12 mouse cellular contexts compared by ENCODE assay signal in genomic region chr13:20454357-20454756, GRCm38 (mm10).
DNase-seq lines count a peak whose midpoint lies in the region; ATAC-seq and TF ChIP-seq lines count a peak whose summit lies in the region.
"Had no signal": no experiment of that assay in that cellular context is flagged by ENCODE, and none has a peak within 500 bp of the region (broad histone marks: within the 10 kb centered on the region; RNA-seq: fewer than 3 reads in every experiment).

No protein-coding gene starts in this region.

- no peak overlapping the region for H3K4me2 ChIP-seq in kidney, postnatal 0 days (ENCODE audit: low read length)
- no peak overlapping the region; the same call in 1 of the 2 replicates for H3K4me2 ChIP-seq in forebrain, embryonic 13.5 days
- no peak overlapping the region for H3K4me2 ChIP-seq in hindbrain, postnatal 0 days (ENCODE audit: low read depth, low read length)
- no peak overlapping the region for H3K4me2 ChIP-seq in neural tube, embryonic 14.5 days (ENCODE audit: low read depth, low read length)
- H3K4me2 ChIP-seq: lung, embryonic 14.5 days had no signal

- H3K36me3 ChIP-seq in kidney, postnatal 0 days (ENCODE audit: insufficient read depth, low read length) = no peaks in the 10 kb centered on the region
- no peaks in the 10 kb centered on the region for H3K36me3 ChIP-seq in forebrain, embryonic 13.5 days (ENCODE audit: poor library complexity, severe bottlenecking)
- no peaks in the 10 kb centered on the region for H3K36me3 ChIP-seq in hindbrain, postnatal 0 days (ENCODE audit: insufficient read depth, low read length)
- H3K36me3 ChIP-seq in neural tube, embryonic 14.5 days (ENCODE audit: control insufficient read depth, insufficient read depth, low read length) = no peaks in the 10 kb centered on the region

- no peak for TF ChIP-seq CTCF in kidney, postnatal 0 days (IDR thresholded peaks at IDR 0.05; ENCODE audit: low read depth)
- TF ChIP-seq CTCF in hindbrain, postnatal 0 days (IDR thresholded peaks at IDR 0.05; ENCODE audit: low read depth) = no peak
- TF ChIP-seq CTCF in lung, adult 2 months (IDR thresholded peaks at IDR 0.05; ENCODE audit: insufficient read depth, low read length) = no peak

- no peak overlapping the region for H3K27ac ChIP-seq in kidney, postnatal 0 days
- H3K27ac ChIP-seq in forebrain, embryonic 13.5 days = peak overlapping the region; percentile 57
- H3K27ac ChIP-seq in hindbrain, postnatal 0 days = peak overlapping the region; percentile 56
- peak overlapping the region; percentile 58; the same call in 1 of the 2 replicates for H3K27ac ChIP-seq in neural tube, embryonic 14.5 days (ENCODE audit: low read depth, low read length)

- H3K4me1 ChIP-seq in kidney, postnatal 0 days (replicated peaks; ENCODE audit: insufficient read depth, low read length) = no peaks in the 10 kb centered on the region
- peaks cover 48% of the 10 kb centered on the region for H3K4me1 ChIP-seq in forebrain, embryonic 13.5 days
- peaks cover 12% of the 10 kb centered on the region for H3K4me1 ChIP-seq in hindbrain, postnatal 0 days (ENCODE audit: insufficient read depth, low read length)
- 0 out of 2 replicates have a peak, but pooled peaks cover 5% of the 10 kb centered on the region for H3K4me1 ChIP-seq in neural tube, embryonic 14.5 days (ENCODE audit: control insufficient read depth, insufficient read depth, low read length)
- H3K4me1 ChIP-seq in lung, adult 2 months (ENCODE audit: control insufficient read depth, insufficient read depth, low read length) = no peaks in the 10 kb centered on the region

- no peak overlapping the region for H3K4me3 ChIP-seq in kidney, postnatal 0 days (replicated peaks; ENCODE audit: low read depth, low read length)
- H3K4me3 ChIP-seq in forebrain, embryonic 13.5 days = no peak overlapping the region
- no peak overlapping the region for H3K4me3 ChIP-seq in hindbrain, postnatal 0 days (ENCODE audit: low read length)
- H3K4me3 ChIP-seq in neural tube, embryonic 14.5 days (ENCODE audit: low read depth, low read length) = no peak overlapping the region
- no peak overlapping the region for H3K4me3 ChIP-seq in lung, adult 2 months (replicated peaks; ENCODE audit: extremely low read depth, low read depth, low read length)

- no peaks in the 10 kb centered on the region for H3K27me3 ChIP-seq in kidney, postnatal 0 days (ENCODE audit: insufficient read depth, low read length)
- H3K27me3 ChIP-seq in forebrain, embryonic 13.5 days = no peaks in the 10 kb centered on the region
- no peaks in the 10 kb centered on the region for H3K27me3 ChIP-seq in hindbrain, postnatal 0 days (ENCODE audit: insufficient read depth, low read length)
- H3K27me3 ChIP-seq in neural tube, embryonic 14.5 days (ENCODE audit: control insufficient read depth, insufficient read depth, low read length) = no peaks in the 10 kb centered on the region

- WGBS in kidney, postnatal 0 days = 72% methylated on average over 1 of the region's 1 CpGs
- 16% methylated on average over 1 of the region's 1 CpGs for WGBS in forebrain, embryonic 13.5 days
- WGBS in hindbrain, postnatal 0 days = 32% methylated on average over 1 of the region's 1 CpGs
- WGBS in neural tube, embryonic 14.5 days = 23% methylated on average over 1 of the region's 1 CpGs
- 79% methylated on average over 1 of the region's 1 CpGs for WGBS in lung, adult 2 months

- H3K9ac ChIP-seq in kidney, postnatal 0 days (ENCODE audit: low read depth, low read length) = no peak overlapping the region
- H3K9ac ChIP-seq in forebrain, embryonic 13.5 days = no peak overlapping the region
- H3K9ac ChIP-seq in hindbrain, postnatal 0 days (replicated peaks; ENCODE audit: low read length) = no peak overlapping the region
- H3K9ac ChIP-seq in neural tube, embryonic 14.5 days (replicated peaks; ENCODE audit: low read depth, low read length) = no peak overlapping the region
- H3K9ac ChIP-seq: lung, embryonic 14.5 days had no signal

- ATAC-seq in kidney, postnatal 0 days (replicated peaks; ENCODE audit: low FRiP score, low read depth) = no peak
- ATAC-seq in forebrain, embryonic 13.5 days = peak; percentile 89
- ATAC-seq in hindbrain, postnatal 0 days = peak; percentile 74
- peak; percentile 90 for ATAC-seq in neural tube, embryonic 14.5 days (ENCODE audit: low read depth)

- no peaks in the 10 kb centered on the region for H3K9me3 ChIP-seq in kidney, postnatal 0 days (replicated peaks; ENCODE audit: low read length)
- H3K9me3 ChIP-seq in forebrain, embryonic 13.5 days (replicated peaks) = no peaks in the 10 kb centered on the region
- no peaks in the 10 kb centered on the region for H3K9me3 ChIP-seq in hindbrain, postnatal 0 days (ENCODE audit: low read length)
- H3K9me3 ChIP-seq in neural tube, embryonic 14.5 days (ENCODE audit: control insufficient read depth, low read length) = no peaks in the 10 kb centered on the region

- peak; percentile 20 for DNase-seq in kidney, postnatal 0 days (ENCODE audit: low spot score)
- no peak for DNase-seq in kidney, postnatal 4 days
- DNase-seq in hindbrain, postnatal 0 days (ENCODE audit: low spot score) = peak; percentile 64
- no peak for DNase-seq in lung, adult 2 months
- DNase-seq in gastrocnemius, postnatal 10 days = no peak
- DNase-seq in B cell, adult 2 months = no peak
- DNase-seq: cerebellum, adult 18-20 months; heart, adult 18-20 months; lung, embryonic 14.5 days; right cerebral cortex, postnatal 25 days had no signal

- no peak for TF ChIP-seq POLR2A in lung, adult 2 months (IDR thresholded peaks at IDR 0.05; ENCODE audit: borderline replicate concordance, extremely low read depth, low read depth, low read length)

Comparison
In these comparisons a context has a peak if more than half of its experiments do, and no peak if none do; other contexts are left out.
1. DNase-seq: peak in kidney, postnatal 0 days (single experiment) and hindbrain, postnatal 0 days (single experiment); none in kidney, postnatal 4 days (0 of 2), lung, adult 2 months (single experiment), gastrocnemius, postnatal 10 days (single experiment) and B cell, adult 2 months (0 of 2).